Mouse (Mus musculus): Measurements from ENCODE around the gene Cers3. TPM values are rescaled to one million over a fixed set of nuclear protein-coding genes. Genes with fewer than 3 reads are reported as not detected.

Cers3 gene
- polyA plus RNA-seq, 1 experiment from 2014 or later = 1.3 TPM

DNA sequence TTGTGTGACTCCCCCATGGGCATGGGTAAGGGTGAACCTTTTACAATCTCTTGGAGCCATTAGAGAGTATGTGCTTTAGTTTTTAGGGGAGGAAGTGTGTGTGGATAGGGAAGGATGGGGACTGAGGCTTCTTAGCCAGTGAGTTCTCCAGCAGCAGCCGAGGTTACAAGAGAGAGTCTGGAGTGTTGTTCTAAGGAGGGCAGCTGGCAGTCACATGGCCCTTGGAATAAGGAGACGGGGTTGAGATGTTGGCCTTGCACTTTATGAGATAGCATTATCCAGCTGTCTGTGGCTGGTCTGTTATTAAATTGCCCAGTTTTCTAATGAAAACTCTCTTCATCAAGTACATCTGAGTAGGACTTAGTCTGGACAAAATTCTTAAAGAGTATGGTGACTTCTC is 100.5 kb downstream of the Cers3 start:
- Histone ChIP-seq H3K27me3 (peaks cover 12% of the 10 kb centered on the region), H3K4me3 (replicated peaks) (no peak overlapping the region), H3K36me3 (no peaks in the 10 kb centered on the region), H3K4me2 (no peak overlapping the region), H3K9me3 (replicated peaks) (no peaks in the 10 kb centered on the region), H3K9ac (no peak overlapping the region), H3K27ac (no peak overlapping the region), H3K4me1 (peaks cover 31% of the 10 kb centered on the region)
- 56% methylated on average over 2 of the region's 2 CpGs for WGBS
- no peak for ATAC-seq (replicated peaks; ENCODE audit: low FRiP score)

DNA sequence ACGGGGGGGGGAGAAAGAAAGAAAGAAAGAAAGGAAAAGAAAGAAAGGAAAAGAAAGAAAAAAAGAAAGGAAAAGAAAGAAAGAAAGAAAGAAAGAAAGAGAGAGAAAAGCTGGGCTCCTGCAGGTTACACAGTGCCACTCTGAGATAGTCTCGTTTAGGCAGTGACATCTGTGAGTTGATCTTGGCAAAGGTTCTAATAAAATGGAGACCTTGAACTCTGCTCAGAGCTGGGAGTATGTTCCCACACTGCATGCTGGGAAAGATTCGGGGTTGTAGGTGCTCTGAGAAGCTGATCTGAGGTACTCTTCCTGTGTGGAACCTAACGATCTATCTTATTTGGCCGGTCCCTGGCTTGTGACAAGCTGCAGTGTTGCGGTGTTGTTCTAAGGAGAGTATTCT is 103.3 kb downstream of the Cers3 start:
- no peak overlapping the region for H3K27ac ChIP-seq
- H3K4me2 ChIP-seq = no peak overlapping the region
- H3K4me1 ChIP-seq = peaks cover 16% of the 10 kb centered on the region
- no peak overlapping the region for H3K4me3 ChIP-seq (replicated peaks)
- no peak for ATAC-seq (replicated peaks; ENCODE audit: low FRiP score)
- no peaks in the 10 kb centered on the region for H3K9me3 ChIP-seq (replicated peaks)
- H3K27me3 ChIP-seq = peaks cover under 1% of the 10 kb centered on the region
- WGBS = 65% methylated on average over 6 of the region's 6 CpGs
- no peaks in the 10 kb centered on the region for H3K36me3 ChIP-seq
- H3K9ac ChIP-seq = no peak overlapping the region

DNA sequence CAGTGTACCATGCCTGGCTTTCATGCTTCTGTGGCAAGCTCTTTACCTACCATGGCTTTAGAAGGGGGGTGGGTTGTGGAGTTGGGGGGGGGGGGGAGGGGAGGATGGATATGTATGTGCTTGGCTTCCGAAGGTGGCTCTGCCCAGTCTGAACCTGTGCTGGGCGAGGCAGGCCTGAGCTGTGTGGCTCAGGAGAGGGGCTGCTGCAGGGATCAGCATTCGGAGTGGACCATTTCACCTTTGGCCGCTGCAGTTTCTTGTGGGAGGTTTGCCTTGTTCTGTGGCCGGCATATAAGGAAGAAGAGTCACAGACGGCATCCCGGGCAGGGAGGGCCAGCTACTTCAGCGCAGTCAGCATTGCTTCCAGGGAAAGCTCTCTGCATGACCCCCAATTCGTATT is 104.0 kb downstream of the Cers3 start:
- no peak overlapping the region for H3K4me3 ChIP-seq (replicated peaks)
- H3K9ac ChIP-seq = no peak overlapping the region
- no peaks in the 10 kb centered on the region for H3K9me3 ChIP-seq (replicated peaks)
- H3K27ac ChIP-seq = no peak overlapping the region
- ATAC-seq (replicated peaks; ENCODE audit: low FRiP score) = no peak
- H3K27me3 ChIP-seq = no peaks in the 10 kb centered on the region
- H3K4me2 ChIP-seq = no peak overlapping the region
- WGBS = 62% methylated on average over 9 of the region's 9 CpGs
- peaks cover 16% of the 10 kb centered on the region for H3K4me1 ChIP-seq
- H3K36me3 ChIP-seq = no peaks in the 10 kb centered on the region

DNA sequence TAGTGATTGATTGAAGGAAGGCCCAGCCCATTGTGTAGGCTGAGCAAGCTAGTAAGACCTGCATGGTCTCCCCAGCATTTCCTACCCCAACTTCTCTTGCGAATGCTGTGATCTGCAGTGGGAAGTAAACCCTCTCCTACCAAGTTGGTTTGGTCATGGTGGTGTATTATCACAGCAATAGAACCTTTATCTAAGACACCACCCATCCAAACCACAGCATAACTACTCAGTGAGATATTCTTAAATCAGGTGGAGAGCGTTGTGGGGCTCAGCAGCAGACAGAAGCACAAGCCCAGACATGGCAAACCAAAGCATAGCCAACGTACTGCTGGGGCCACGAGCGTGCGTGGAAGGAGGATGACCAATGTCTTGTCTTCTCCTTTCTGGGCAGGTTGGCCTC is 106.0 kb downstream of the Cers3 start:
- Histone ChIP-seq H3K9ac (no peak overlapping the region), H3K36me3 (no peaks in the 10 kb centered on the region), H3K27me3 (no peaks in the 10 kb centered on the region), H3K4me1 (peaks cover 16% of the 10 kb centered on the region), H3K9me3 (replicated peaks) (no peaks in the 10 kb centered on the region), H3K27ac (no peak overlapping the region), H3K4me2 (no peak overlapping the region), H3K4me3 (replicated peaks) (no peak overlapping the region)
- no peak for ATAC-seq (replicated peaks; ENCODE audit: low FRiP score)
- WGBS = 95% methylated on average over 6 of the region's 6 CpGs

DNA sequence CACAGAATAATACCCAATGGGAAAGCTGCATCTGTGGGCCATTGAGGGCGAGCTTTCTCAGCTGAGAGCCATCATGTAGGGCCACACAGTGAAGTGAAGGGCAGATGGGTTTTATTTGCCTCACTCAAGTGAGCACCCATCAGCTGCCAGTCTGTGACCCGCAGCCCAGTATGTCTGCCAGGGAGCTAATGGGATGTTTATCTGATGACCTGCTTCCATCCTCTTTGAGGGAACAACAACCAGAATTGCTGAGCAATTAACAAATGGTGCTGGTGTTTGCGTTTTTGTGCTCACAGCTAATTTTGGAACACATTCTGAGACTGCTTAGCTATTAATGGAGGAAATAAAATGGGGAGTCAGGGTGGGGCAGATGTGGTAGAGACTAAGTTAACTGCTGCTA is 108.9 kb downstream of the Cers3 start:
- Histone ChIP-seq H3K9ac (no peak overlapping the region), H3K4me3 (replicated peaks) (no peak overlapping the region), H3K27me3 (no peaks in the 10 kb centered on the region), H3K36me3 (no peaks in the 10 kb centered on the region), H3K27ac (no peak overlapping the region), H3K9me3 (replicated peaks) (no peaks in the 10 kb centered on the region), H3K4me2 (no peak overlapping the region), H3K4me1 (peaks cover 3% of the 10 kb centered on the region)
- 50% methylated on average over 3 of the region's 3 CpGs for WGBS
- no peak for ATAC-seq (replicated peaks; ENCODE audit: low FRiP score)

DNA sequence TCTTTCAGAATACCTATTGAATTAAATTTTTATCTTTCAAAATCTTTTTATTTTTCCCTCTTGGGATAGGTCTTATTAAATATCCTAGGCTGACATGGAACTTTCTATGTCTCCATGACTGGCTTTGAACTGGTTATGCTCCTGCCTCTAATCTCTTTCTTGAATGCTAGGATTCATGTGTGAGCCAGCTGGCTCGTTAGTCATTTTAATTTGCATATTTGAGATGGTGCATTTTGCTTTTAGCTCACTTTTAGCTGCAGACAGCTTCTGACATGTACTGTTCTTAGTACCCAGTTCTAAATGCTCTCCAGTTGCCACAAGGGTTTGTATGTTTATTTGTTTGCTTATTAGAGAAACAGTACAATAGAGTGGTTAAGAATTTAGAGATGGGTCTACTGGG is 114.3 kb downstream of the Cers3 start:
- peaks cover 5% of the 10 kb centered on the region; the same call in 1 of the 2 replicates for H3K4me1 ChIP-seq
- no peak overlapping the region for H3K27ac ChIP-seq
- no peak overlapping the region for H3K9ac ChIP-seq
- H3K36me3 ChIP-seq = no peaks in the 10 kb centered on the region
- no peak overlapping the region for H3K4me2 ChIP-seq
- H3K9me3 ChIP-seq (replicated peaks) = no peaks in the 10 kb centered on the region
- no peak for ATAC-seq (replicated peaks; ENCODE audit: low FRiP score)
- no peak overlapping the region for H3K4me3 ChIP-seq (replicated peaks)
- WGBS = 84% methylated on average over 1 of the region's 1 CpGs
- H3K27me3 ChIP-seq = no peaks in the 10 kb centered on the region

DNA sequence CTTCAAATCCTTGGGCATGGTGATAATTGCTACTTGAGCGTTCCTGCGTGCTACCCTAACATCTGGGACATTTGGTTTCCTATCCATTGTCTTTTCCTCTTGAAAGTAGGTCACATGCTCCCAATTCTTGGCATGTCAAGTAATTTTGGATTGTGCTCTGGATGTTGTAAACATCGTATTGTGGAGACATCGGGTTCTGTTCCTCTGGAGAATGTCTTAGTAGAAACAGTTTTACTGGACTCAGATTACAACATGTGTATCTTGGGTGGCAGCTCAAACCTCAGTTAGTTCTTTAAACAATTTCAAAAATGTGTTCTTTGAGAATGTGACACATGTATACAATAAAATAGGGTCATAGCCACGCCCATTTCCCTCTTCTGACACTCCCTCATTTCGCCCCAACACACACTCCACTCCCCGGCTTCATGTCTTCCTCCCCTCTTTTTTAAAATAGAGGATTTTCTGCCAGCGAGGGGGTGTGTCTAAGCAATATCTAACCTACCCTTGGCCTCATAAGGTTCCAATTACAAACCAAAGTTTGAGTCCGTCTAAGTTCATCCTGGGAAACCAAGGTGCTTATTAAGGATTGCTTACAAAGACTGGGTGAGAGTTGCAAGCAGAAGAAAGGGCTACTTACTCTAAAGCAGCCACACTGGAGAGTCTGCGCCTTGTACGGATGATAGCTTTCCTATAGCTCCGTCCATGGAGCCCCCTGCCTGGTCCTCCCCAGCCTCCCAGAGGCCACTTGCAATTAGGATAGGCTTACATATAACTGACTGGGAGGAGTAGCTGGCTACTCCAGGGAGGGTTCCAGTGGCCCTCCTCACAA is 115.2 kb downstream of the Cers3 start:
- Histone ChIP-seq H3K9ac (no peak overlapping the region), H3K36me3 (no peaks in the 10 kb centered on the region), H3K4me2 (no peak overlapping the region), H3K27me3 (no peaks in the 10 kb centered on the region), H3K4me3 (replicated peaks) (no peak overlapping the region), H3K9me3 (replicated peaks) (no peaks in the 10 kb centered on the region), H3K4me1 (peaks cover 5% of the 10 kb centered on the region; the same call in 1 of the 2 replicates), H3K27ac (no peak overlapping the region)
- no peak for ATAC-seq (replicated peaks; ENCODE audit: low FRiP score)
- WGBS = 57% methylated on average over 12 of the region's 12 CpGs

DNA sequence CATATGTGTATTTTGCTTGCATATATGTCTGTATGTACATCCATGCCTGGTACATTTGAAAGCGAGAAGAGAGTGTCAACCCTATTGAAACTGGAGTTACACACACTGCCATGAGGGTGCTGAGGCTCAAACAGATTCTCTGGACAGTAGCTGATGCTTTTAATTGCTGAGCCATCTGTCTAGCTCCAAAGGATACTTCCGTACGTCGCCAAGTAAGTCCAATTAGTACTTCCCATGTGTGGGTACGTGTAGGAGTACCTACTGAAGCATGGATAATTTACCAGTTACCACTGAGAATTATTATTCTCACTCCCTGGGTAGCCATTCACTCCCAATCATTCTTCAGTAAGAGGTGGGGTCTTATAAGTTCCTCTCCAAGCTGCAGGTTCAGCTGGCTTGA is 115.9 kb downstream of the Cers3 start:
- no peak for ATAC-seq (replicated peaks; ENCODE audit: low FRiP score)
- H3K27ac ChIP-seq = no peak overlapping the region
- no peak overlapping the region for H3K4me3 ChIP-seq (replicated peaks)
- H3K27me3 ChIP-seq = no peaks in the 10 kb centered on the region
- no peak overlapping the region for H3K4me2 ChIP-seq
- WGBS = 55% methylated on average over 5 of the region's 5 CpGs
- no peaks in the 10 kb centered on the region for H3K36me3 ChIP-seq
- no peak overlapping the region for H3K9ac ChIP-seq
- H3K9me3 ChIP-seq (replicated peaks) = no peaks in the 10 kb centered on the region
- peaks cover 5% of the 10 kb centered on the region; the same call in 1 of the 2 replicates for H3K4me1 ChIP-seq

DNA sequence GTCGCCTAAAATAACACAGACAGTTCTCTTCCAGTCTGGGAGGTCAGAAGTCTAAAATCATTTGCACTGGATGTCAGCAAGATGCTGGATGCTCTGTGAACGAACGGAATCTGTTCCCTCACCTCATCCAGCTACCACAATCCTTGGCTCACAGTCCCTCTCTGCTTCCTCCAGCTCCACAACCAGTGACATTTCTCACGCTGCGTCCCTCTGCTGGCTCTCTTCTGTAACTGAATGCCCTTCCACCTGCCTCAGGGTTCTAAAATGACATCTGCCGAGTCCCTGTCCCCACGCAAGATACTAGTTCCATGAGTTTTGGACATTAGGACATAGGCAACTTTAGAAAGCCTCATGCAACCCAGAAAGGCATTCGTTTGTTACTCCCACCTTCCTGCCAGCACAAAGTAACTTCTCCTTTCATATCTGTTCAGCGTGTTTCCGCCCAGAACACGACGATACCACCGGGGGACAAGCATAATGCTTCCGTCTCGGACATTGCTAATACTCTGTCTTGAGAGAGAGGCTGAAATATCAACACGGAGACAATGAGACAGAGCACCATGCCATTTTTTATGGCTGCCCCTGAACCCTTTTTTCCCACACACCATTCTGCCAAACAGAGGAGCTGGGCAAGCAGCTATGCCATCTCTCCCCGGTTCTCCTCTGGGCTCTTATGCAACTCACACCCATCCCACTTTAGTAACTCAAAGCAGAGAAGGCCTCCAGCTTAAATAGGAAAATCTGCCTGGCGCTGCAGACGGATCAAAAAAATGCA is 123.8 kb downstream of the Cers3 start:
- H3K9ac ChIP-seq = no peak overlapping the region
- peaks cover 40% of the 10 kb centered on the region for H3K4me1 ChIP-seq
- H3K36me3 ChIP-seq = no peaks in the 10 kb centered on the region
- H3K4me2 ChIP-seq = no peak overlapping the region
- ATAC-seq (replicated peaks; ENCODE audit: low FRiP score) = no peak
- H3K4me3 ChIP-seq (replicated peaks) = no peak overlapping the region
- peak overlapping the region; percentile 81 for H3K27ac ChIP-seq
- H3K9me3 ChIP-seq (replicated peaks) = no peaks in the 10 kb centered on the region
- no peaks in the 10 kb centered on the region for H3K27me3 ChIP-seq
- 67% methylated on average over 19 of the region's 19 CpGs for WGBS

DNA sequence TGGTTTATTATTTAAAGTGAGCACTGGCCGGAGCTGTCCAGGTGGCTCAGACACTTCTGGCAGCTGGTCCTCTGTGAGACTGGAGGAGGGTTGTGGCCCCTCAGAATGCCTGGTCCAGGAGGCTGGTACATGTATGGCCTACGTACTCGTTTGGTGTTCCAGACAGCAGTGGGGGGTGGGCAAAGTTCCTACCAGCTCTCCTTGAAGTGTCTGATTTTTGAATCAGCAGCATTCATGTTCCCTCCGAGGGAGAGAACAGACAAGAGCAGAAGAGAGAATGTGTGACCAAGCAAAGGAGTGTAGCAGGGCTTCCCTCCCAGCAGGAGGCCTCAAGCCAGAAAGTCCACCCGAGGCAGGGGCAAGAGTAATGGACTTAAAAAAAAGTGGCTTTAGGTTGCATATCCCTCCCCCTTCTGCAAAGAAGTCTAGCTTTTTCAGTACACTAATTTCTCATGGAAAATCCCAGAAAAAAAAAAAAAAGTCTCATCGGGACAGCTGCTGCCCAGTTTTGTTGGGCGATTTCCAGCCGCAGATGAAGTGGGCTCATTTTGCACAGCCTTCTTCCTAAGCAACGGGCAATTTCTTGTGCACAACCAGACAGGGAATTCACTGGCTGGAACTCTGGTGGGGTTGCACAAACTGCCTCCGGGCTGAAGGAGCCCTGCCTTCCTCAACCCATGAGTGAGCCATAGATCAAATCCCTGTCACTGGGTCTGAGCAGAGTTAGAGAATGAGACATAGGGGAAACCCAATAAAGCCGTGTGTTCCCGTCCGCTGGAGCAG is 124.6 kb downstream of the Cers3 start:
- Histone ChIP-seq H3K27me3 (no peaks in the 10 kb centered on the region), H3K4me1 (peaks cover 45% of the 10 kb centered on the region), H3K4me2 (no peak overlapping the region), H3K27ac (peak overlapping the region; percentile 81), H3K9ac (no peak overlapping the region), H3K36me3 (no peaks in the 10 kb centered on the region), H3K4me3 (replicated peaks) (no peak overlapping the region), H3K9me3 (replicated peaks) (no peaks in the 10 kb centered on the region)
- peak; percentile 85 for ATAC-seq (replicated peaks; ENCODE audit: low FRiP score)
- 24% methylated on average over 13 of the region's 13 CpGs for WGBS

DNA sequence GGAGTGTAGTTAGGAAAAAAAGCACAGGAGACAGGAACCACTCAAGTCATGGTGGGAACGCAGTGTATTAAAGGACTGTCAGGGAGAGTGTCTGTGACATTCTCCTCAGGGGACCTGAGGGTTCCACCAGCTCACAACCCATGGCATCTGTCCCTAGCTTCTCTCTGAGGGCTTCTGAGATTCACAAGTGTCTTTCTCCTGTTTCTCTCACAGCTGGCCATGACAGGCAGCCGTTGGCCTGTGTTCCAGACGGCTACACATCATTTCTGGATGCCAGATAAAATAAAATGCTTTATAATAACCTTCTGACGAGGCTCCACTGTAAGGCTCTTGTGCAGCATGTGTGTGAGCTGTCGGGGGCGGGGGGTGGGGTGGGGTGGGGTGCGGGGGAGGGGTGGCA is 128.2 kb downstream of the Cers3 start:
- Histone ChIP-seq H3K27me3 (no peaks in the 10 kb centered on the region), H3K4me1 (peaks cover 44% of the 10 kb centered on the region), H3K27ac (peak overlapping the region; percentile 75), H3K36me3 (no peaks in the 10 kb centered on the region), H3K4me2 (no peak overlapping the region), H3K9me3 (replicated peaks) (no peaks in the 10 kb centered on the region), H3K9ac (no peak overlapping the region), H3K4me3 (replicated peaks) (no peak overlapping the region)
- 53% methylated on average over 7 of the region's 7 CpGs for WGBS
- no peak; the same call in 1 of the 2 replicates for ATAC-seq (replicated peaks; ENCODE audit: low FRiP score)
